ENCODE assay signal across 20 mouse cellular contexts in genomic region chr2:166737307-166737706, GRCm38 (mm10).
"Had no signal": no experiment of that assay in that cellular context is flagged by ENCODE, and none has a peak within 500 bp of the region (broad histone marks: within the 10 kb centered on the region; RNA-seq: fewer than 3 reads in every experiment).

No protein-coding gene starts in this region.

- H3K9me3 ChIP-seq: liver, embryonic 13.5 days; liver, embryonic 15.5 days; lung, embryonic 15.5 days; megakaryocyte, embryonic 14.5 days; midbrain, embryonic 12.5 days; neural tube, embryonic 12.5 days; stomach, embryonic 15.5 days had no signal

- H3K27me3 ChIP-seq: liver, embryonic 13.5 days; lung, embryonic 15.5 days; midbrain, embryonic 12.5 days; neural tube, embryonic 12.5 days; stomach, embryonic 15.5 days had no signal

- H3K27ac ChIP-seq: liver, embryonic 13.5 days; liver, embryonic 15.5 days; lung, embryonic 15.5 days; macrophage; midbrain, embryonic 12.5 days; neural tube, embryonic 12.5 days; stomach, embryonic 15.5 days; stomach, postnatal 0 days had no signal

- ATAC-seq: liver, postnatal 0 days; lung, postnatal 0 days; midbrain, embryonic 16.5 days had no signal

- DNase-seq: liver, embryonic 13.5 days; liver, postnatal 0 days; lung, adult 2 months; lung, postnatal 14 days; lung, postnatal 36 days; midbrain, embryonic 14.5 days; thymus, adult 2 months; thymus, postnatal 25 days; thymus, postnatal 4 days had no signal

- H3K4me3 ChIP-seq: liver, embryonic 13.5 days; liver, embryonic 15.5 days; lung, embryonic 15.5 days; megakaryocyte, embryonic 14.5 days; midbrain, embryonic 12.5 days; neural tube, embryonic 12.5 days; stomach, embryonic 15.5 days had no signal

- H3K9ac ChIP-seq: liver, embryonic 13.5 days; liver, embryonic 15.5 days; liver, postnatal 0 days; lung, embryonic 15.5 days; midbrain, embryonic 12.5 days; neural tube, embryonic 12.5 days; stomach, embryonic 15.5 days had no signal

- H3K36me3 ChIP-seq: liver, embryonic 13.5 days; liver, embryonic 15.5 days; lung, embryonic 15.5 days; midbrain, embryonic 12.5 days; neural tube, embryonic 12.5 days; stomach, embryonic 15.5 days had no signal

- H3K4me1 ChIP-seq: liver, embryonic 13.5 days; lung, embryonic 15.5 days; stomach, embryonic 15.5 days had no signal

- H3K4me2 ChIP-seq: liver, embryonic 11.5 days; liver, embryonic 13.5 days; liver, embryonic 15.5 days; lung, embryonic 15.5 days; midbrain, embryonic 12.5 days; neural tube, embryonic 12.5 days; stomach, embryonic 15.5 days had no signal
